Mouse (Mus musculus) ES-Bruce4 (cell line): ENCODE measurements around the gene Ptgis.

Experiments
- CTCF ChIP-seq: IDR thresholded peaks from one replicate; pipeline ENCODE4 v1.8.1; 2011; ENCODE audit warnings: low read depth, low read length
- POLR2A ChIP-seq: IDR thresholded peaks from one replicate; pipeline ENCODE4 v1.8.1; 2011; ENCODE audit warnings: low read length; ENCODE audit not compliant: insufficient read depth

DNA sequence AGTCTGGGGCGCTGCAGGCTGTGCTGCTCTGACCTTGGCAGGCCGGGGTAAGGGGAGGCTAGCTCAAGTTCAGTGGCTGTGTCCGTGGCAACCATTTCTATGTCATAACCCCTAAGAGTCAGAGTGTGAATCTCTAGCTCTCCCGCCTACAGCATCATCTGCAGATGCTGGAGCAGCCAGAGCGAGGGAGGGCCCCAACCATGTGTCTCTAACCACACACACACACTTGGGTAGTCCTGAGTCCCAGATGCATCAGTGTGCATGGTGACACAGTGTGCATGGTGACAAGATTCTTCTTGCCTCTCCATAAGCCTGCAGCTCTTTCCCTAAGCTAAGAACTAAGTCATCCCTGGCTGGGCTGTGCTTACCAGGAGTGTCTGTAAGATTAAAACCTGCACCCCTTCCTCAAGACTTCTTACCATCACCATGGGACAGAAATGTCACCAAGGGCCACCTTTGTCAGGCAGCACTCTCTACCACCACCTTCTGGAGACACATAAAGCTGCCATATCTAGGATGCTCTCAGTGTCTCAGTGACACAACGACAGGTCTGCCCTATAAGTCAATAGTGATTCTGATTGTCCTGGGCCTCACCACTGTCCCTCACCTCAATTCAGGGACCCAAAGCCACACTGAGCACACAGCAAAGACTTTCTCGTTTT lies 36.8 kb downstream of the Ptgis start:
- TF ChIP-seq POLR2A (no peak), CTCF (peak; percentile 28)
